Mouse (Mus musculus) MEL (cell line): ENCODE measurements around the gene Sall1. TPM values are rescaled to one million over a fixed set of nuclear protein-coding genes. Genes with fewer than 3 reads are reported as not detected.

Experiments used
- DNase-seq: peaks from one replicate; pipeline ENCODE4 v3.0.0; 2011; ENCODE audit warnings: low read depth, low spot score
- H3K27ac ChIP-seq: 2 replicates; pipeline ENCODE4 v1.5.1; 2012; ENCODE audit warnings: low read depth, mild to moderate bottlenecking, control low read depth, low read length, moderate library complexity; ENCODE audit not compliant: control insufficient read depth
- H3K27me3 ChIP-seq, 2 experiments: fragments of 150-350 bp in 1 of 2; sonication (generic) in 1 of 2; 2 replicates each; pipeline ENCODE4 v1.6.1; 2012; ENCODE audit warnings: low read length in 2 of 2, mild to moderate bottlenecking in 2 of 2, improper control_type of control experiment in 1 of 2, moderate library complexity in 1 of 2; ENCODE audit not compliant: insufficient read depth in 2 of 2, control insufficient read depth in 1 of 2
- H3K36me3 ChIP-seq, 2 experiments: 2 replicates each; pipeline ENCODE4 v1.6.1; 2012 to 2014; ENCODE audit warnings: low read length in 2 of 2, improper control_type of control experiment in 1 of 2, inconsistent platforms in 1 of 2, mild to moderate bottlenecking in 1 of 2; ENCODE audit not compliant: insufficient read depth in 2 of 2, control insufficient read depth in 1 of 2
- H3K4me1 ChIP-seq, 2 experiments: fragments of 150-350 bp in 1 of 2; sonication (generic) in 1 of 2; 2 replicates each; pipeline ENCODE4 v1.6.1; 2012; ENCODE audit warnings: low read length in 2 of 2, improper control_type of control experiment in 1 of 2, mild to moderate bottlenecking in 1 of 2; ENCODE audit not compliant: insufficient read depth in 2 of 2, control insufficient read depth in 1 of 2
- H3K4me3 ChIP-seq, 2 experiments: fragments of 150-350 bp in 1 of 2; sonication (generic) in 1 of 2; 2 replicates each; pipeline ENCODE4 v1.5.1; 2012; ENCODE audit warnings: low read depth in 2 of 2, low read length in 2 of 2, mild to moderate bottlenecking in 2 of 2, moderate library complexity in 2 of 2, control low read depth in 1 of 2, improper control_type of control experiment in 1 of 2; ENCODE audit not compliant: control insufficient read depth in 1 of 2, insufficient read depth in 1 of 2
- H3K79me2 ChIP-seq: 2 replicates; pipeline ENCODE4 v1.6.1; 2012; ENCODE audit warnings: mild to moderate bottlenecking, low read length, moderate library complexity; ENCODE audit not compliant: control insufficient read depth, poor library complexity, insufficient read depth
- H3K9ac ChIP-seq: 2 replicates; pipeline ENCODE4 v1.6.1; 2012; ENCODE audit warnings: low read depth, mild to moderate bottlenecking, control low read depth, low read length, moderate library complexity; ENCODE audit not compliant: control insufficient read depth, poor library complexity, severe bottlenecking
- H3K9me3 ChIP-seq: fragments of 150-350 bp; sonication (generic); replicated peaks from 2 replicates; pipeline ENCODE4 v1.6.1; 2012; ENCODE audit warnings: mild to moderate bottlenecking, low read length, improper control_type of control experiment, moderate library complexity; ENCODE audit not compliant: insufficient read depth
- BHLHE40 ChIP-seq: IDR thresholded peaks from 2 replicates; pipeline ENCODE4 v1.6.1; 2012; ENCODE audit warnings: low read depth, mild to moderate bottlenecking, inconsistent platforms, low read length, improper control_type of control experiment, borderline replicate concordance
- CHD2 ChIP-seq: IDR thresholded peaks from 2 replicates; pipeline ENCODE4 v1.6.1; 2011; ENCODE audit warnings: low read length, improper control_type of control experiment
- E2F4 ChIP-seq: IDR thresholded peaks from 2 replicates; pipeline ENCODE4 v1.6.1; 2011; ENCODE audit warnings: low read depth, low read length, improper control_type of control experiment, borderline replicate concordance
- GABPA ChIP-seq: IDR thresholded peaks from 2 replicates; pipeline ENCODE4 v1.6.1; 2012; ENCODE audit warnings: low read depth, mild to moderate bottlenecking, inconsistent platforms, low read length, improper control_type of control experiment, moderate library complexity
- HCFC1 ChIP-seq: IDR thresholded peaks from 2 replicates; pipeline ENCODE4 v1.6.1; 2012; ENCODE audit warnings: low read depth, mild to moderate bottlenecking, inconsistent platforms, low read length, improper control_type of control experiment, moderate library complexity
- KAT2A ChIP-seq: conservative IDR thresholded peaks from 2 replicates; pipeline ENCODE4 v1.6.1; 2012; ENCODE audit warnings: low read depth, low read length, improper control_type of control experiment, inconsistent platforms
- MAFK ChIP-seq: IDR thresholded peaks from 2 replicates; pipeline ENCODE4 v1.6.1; 2011; ENCODE audit warnings: low read depth, mild to moderate bottlenecking, low read length, improper control_type of control experiment, borderline replicate concordance
- MAX ChIP-seq: IDR thresholded peaks from 2 replicates; pipeline ENCODE4 v1.6.1; 2011; ENCODE audit warnings: low read length, improper control_type of control experiment
- MAZ ChIP-seq: IDR thresholded peaks from 2 replicates; pipeline ENCODE4 v1.6.1; 2012; ENCODE audit warnings: low read depth, mild to moderate bottlenecking, inconsistent platforms, low read length, improper control_type of control experiment
- MEF2A ChIP-seq: IDR thresholded peaks from 2 replicates; pipeline ENCODE4 v1.6.1; 2014; ENCODE audit warnings: low read depth, mild to moderate bottlenecking, inconsistent platforms, low read length, improper control_type of control experiment; ENCODE audit not compliant: poor library complexity, insufficient replicate concordance, severe bottlenecking; ENCODE audit errors: extremely low read depth
- MXI1 ChIP-seq: IDR thresholded peaks from 2 replicates; pipeline ENCODE4 v1.6.1; 2011; ENCODE audit warnings: mild to moderate bottlenecking, low read depth, low read length, improper control_type of control experiment
- MYB ChIP-seq: IDR thresholded peaks from 2 replicates; pipeline ENCODE4 v1.6.1; 2011; ENCODE audit warnings: mild to moderate bottlenecking, low read depth, low read length, improper control_type of control experiment
- NRF1 ChIP-seq: IDR thresholded peaks from 2 replicates; pipeline ENCODE4 v1.6.1; 2014; ENCODE audit warnings: low read depth, mild to moderate bottlenecking, inconsistent platforms, low read length, improper control_type of control experiment, moderate library complexity; ENCODE audit not compliant: poor library complexity, insufficient read depth, severe bottlenecking
- POLR2AphosphoS2 ChIP-seq: IDR thresholded peaks from 2 replicates; pipeline ENCODE4 v1.6.1; 2011; ENCODE audit warnings: low read length, improper control_type of control experiment
- POLR2AphosphoS5 ChIP-seq: IDR thresholded peaks from 2 replicates; pipeline ENCODE4 v1.6.1; 2012; ENCODE audit warnings: low read depth, borderline replicate concordance, mild to moderate bottlenecking, inconsistent platforms, low read length, moderate library complexity, mixed read lengths
- RAD21 ChIP-seq: IDR thresholded peaks from 2 replicates; pipeline ENCODE4 v1.6.1; 2011; ENCODE audit warnings: mild to moderate bottlenecking, low read depth, low read length, improper control_type of control experiment
- RCOR1 ChIP-seq: IDR thresholded peaks from 2 replicates; pipeline ENCODE4 v1.6.1; 2012; ENCODE audit warnings: low read depth, mild to moderate bottlenecking, inconsistent platforms, low read length, improper control_type of control experiment
- SIN3A ChIP-seq: IDR thresholded peaks from 2 replicates; pipeline ENCODE4 v1.6.1; 2012; ENCODE audit warnings: low read length, improper control_type of control experiment, inconsistent platforms
- SMC3 ChIP-seq: IDR thresholded peaks from 2 replicates; pipeline ENCODE4 v1.6.1; 2011; ENCODE audit warnings: low read depth, low read length, improper control_type of control experiment
- TAL1 ChIP-seq: IDR thresholded peaks from 2 replicates; pipeline ENCODE4 v1.6.1; 2012; ENCODE audit warnings: mild to moderate bottlenecking, inconsistent platforms, low read length, moderate library complexity, mixed read lengths
- TBP ChIP-seq: IDR thresholded peaks from 2 replicates; pipeline ENCODE4 v1.8.0; 2011; ENCODE audit warnings: low read depth, low read length, improper control_type of control experiment
- USF1 ChIP-seq: IDR thresholded peaks from 2 replicates; pipeline ENCODE4 v1.6.1; 2014; ENCODE audit warnings: low read depth, mild to moderate bottlenecking, inconsistent platforms, low read length, improper control_type of control experiment, moderate library complexity
- ZKSCAN1 ChIP-seq: IDR thresholded peaks from 2 replicates; pipeline ENCODE4 v1.6.1; 2012; ENCODE audit warnings: low read depth, mild to moderate bottlenecking, inconsistent platforms, low read length, improper control_type of control experiment, moderate library complexity
- ZMIZ1 ChIP-seq: IDR thresholded peaks from 2 replicates; pipeline ENCODE4 v1.6.1; 2012; ENCODE audit warnings: low read depth, mild to moderate bottlenecking, inconsistent platforms, low read length, improper control_type of control experiment, moderate library complexity
- polyA plus RNA-seq, 2 experiments: library from polyadenylated mRNA; stranded (reverse) in 1 of 2; unstranded in 1 of 2; fragments of >175 nt in 1 of 2; fragments of >200 nt in 1 of 2; gene quantifications; 2 replicates each; pipeline versions ENCODE4 v1.2.1 to v1.2.4; 2012; ENCODE audit warnings: low replicate concordance in 2 of 2, low read depth in 1 of 2; ENCODE audit not compliant: insufficient read length in 2 of 2, insufficient read depth in 1 of 2, missing spikeins in 1 of 2
- total RNA-seq: library from RNA; depleted of rRNA; stranded (reverse); fragments of 300-350 nt; gene quantifications from 2 replicates; pipeline ENCODE4 v1.2.3, GENCODE M21; 2012

Gene Sall1
- total and polyA plus RNA-seq, 3 experiments, result not detected

- Histone ChIP-seq H3K9me3 (no peaks in the 10 kb centered on the region), H3K4me3 (no peak overlapping the region), H3K27me3 (no peaks in the 10 kb centered on the region), H3K4me1 (no peaks in the 10 kb centered on the region), H3K36me3 (no peaks in the 10 kb centered on the region), H3K79me2 (no peaks in the 10 kb centered on the region), H3K27ac (no peak overlapping the region), H3K9ac (no peak overlapping the region)
- no peak for TF ChIP-seq NRF1
- TF ChIP-seq POLR2AphosphoS2, result no peak
- no peak for TF ChIP-seq MAZ
- TF ChIP-seq MAFK, result no peak
- TF ChIP-seq MXI1, result no peak
- no peak for TF ChIP-seq E2F4
- no peak for TF ChIP-seq ZKSCAN1
- TF ChIP-seq KAT2A, result no peak
- no peak for DNase-seq
Measured at GRCm38 (mm10) chr8:89037536-89038236, 6.3 kb downstream of the Sall1 start.

- H3K36me3 ChIP-seq, result no peaks in the 10 kb centered on the region
- TF ChIP-seq HCFC1, result no peak
- TF ChIP-seq GABPA, result no peak
- TF ChIP-seq ZMIZ1, result no peak
- TF ChIP-seq MXI1, result no peak
- no peak for TF ChIP-seq MEF2A
- TF ChIP-seq TBP, result no peak
- no peak for TF ChIP-seq USF1
- TF ChIP-seq, all 39 proteins: peak for 0
- Histone ChIP-seq H3K9ac (no peak overlapping the region), H3K27me3 (no peaks in the 10 kb centered on the region), H3K4me1 (no peaks in the 10 kb centered on the region), H3K4me3 (no peak overlapping the region), H3K79me2 (no peaks in the 10 kb centered on the region), H3K9me3 (no peaks in the 10 kb centered on the region), H3K27ac (no peak overlapping the region)
- no peak for DNase-seq
Measured at GRCm38 (mm10) chr8:89032412-89032811, 11.6 kb downstream of the Sall1 start.

GRCm38 (mm10) chr8:89028156-89028555, 15.8 kb downstream of the Sall1 start:
- TF ChIP-seq TAL1, result no peak
- TF ChIP-seq GABPA, result no peak
- TF ChIP-seq MXI1, result no peak
- TF ChIP-seq MAX, result no peak
- no peak for TF ChIP-seq RAD21
- TF ChIP-seq MAFK, result no peak
- TF ChIP-seq SIN3A, result no peak
- TF ChIP-seq POLR2AphosphoS5, result no peak
- TF ChIP-seq RCOR1, result no peak
- TF ChIP-seq CHD2, result no peak
- TF ChIP-seq USF1, result no peak
- TF ChIP-seq ZMIZ1, result no peak
- no peak for TF ChIP-seq BHLHE40
- no peak for TF ChIP-seq SMC3
- no peak for TF ChIP-seq MYB
- H3K27ac ChIP-seq, result no peak overlapping the region
- H3K4me3 ChIP-seq, result no peak overlapping the region
- no peak overlapping the region for H3K9ac ChIP-seq
- no peaks in the 10 kb centered on the region for H3K79me2 ChIP-seq
- no peaks in the 10 kb centered on the region for H3K4me1 ChIP-seq
- no peaks in the 10 kb centered on the region for H3K27me3 ChIP-seq
- H3K9me3 ChIP-seq, result no peaks in the 10 kb centered on the region
- no peak for DNase-seq
- no peaks in the 10 kb centered on the region for H3K36me3 ChIP-seq
